Mouse (Mus musculus) olfactory bulb, adult 2 months (tissue): Measurements from ENCODE around the gene Sptbn1.

Source experiments
- CTCF ChIP-seq: fragments of 200-500 bp; IDR thresholded peaks from 2 replicates; pipeline ENCODE4 v1.5.1; 2012; ENCODE audit warnings: low read depth, mild to moderate bottlenecking, low read length, moderate library complexity; ENCODE audit not compliant: insufficient read depth
- POLR2A ChIP-seq: fragments of 200-500 bp; IDR thresholded peaks from 2 replicates; pipeline ENCODE4 v1.6.1; 2012; ENCODE audit warnings: mild to moderate bottlenecking, low read depth, low read length, moderate library complexity; ENCODE audit not compliant: insufficient read depth

GRCm38 (mm10) chr11:30256491-30256890, 11.5 kb downstream of the Sptbn1 start:
- TF ChIP-seq CTCF: no peak
- no peak for TF ChIP-seq POLR2A
